Mouse (Mus musculus) right cerebral cortex, postnatal 10 days (tissue): ENCODE measurements around the gene Tgm4.

Source experiments
- DNase-seq, 2 experiments: peaks; one replicate each; pipeline ENCODE4 v3.0.0; 2021; ENCODE audit warnings: low spot score in 2 of 2

The Tgm4 gene

GRCm38 (mm10) chr9:123107186-123107585 lies 72.7 kb downstream of the Tgm4 start:
- no peak for DNase-seq

- DNase-seq, result no peak
These were observed 74.7 kb downstream of the Tgm4 start for GRCm38 (mm10) chr9:123109188-123109587.

GRCm38 (mm10) chr9:123111751-123112221 lies 77.3 kb downstream of the Tgm4 start:
- no peak for DNase-seq

GRCm38 (mm10) chr9:123112805-123113521 lies 78.4 kb downstream of the Tgm4 start, which contains the start of the genes Zdhhc3 and Exosc7:
Zdhhc3 (minus strand) TSS chr9:123113205.
Exosc7 (plus strand) TSS chr9:123113215.
- peak; percentile 92 to 93 for DNase-seq

- no peak for DNase-seq
These were observed 79.4 kb downstream of the Tgm4 start for GRCm38 (mm10) chr9:123113931-123114330.

GRCm38 (mm10) chr9:123115566-123115965 lies 81.0 kb downstream of the Tgm4 start:
- DNase-seq, result no peak
